Mouse (Mus musculus) neural tube, postnatal 0 days (tissue): ENCODE measurements around the gene Cdadc1. TPM values are rescaled to one million over a fixed set of nuclear protein-coding genes. Genes with fewer than 3 reads are reported as not detected.

Source experiments
- polyA plus RNA-seq: library from polyadenylated mRNA; unstranded; fragments of >200 nt; fragmentation: Nextera tagmentation; extraction: Ambion mirVana; gene quantifications from 2 replicates; pipeline ENCODE4 v1.2.1, GENCODE M21; 2015

Cdadc1 gene
- 29.6 and 31.6 TPM in 2 replicates for polyA plus RNA-seq

DNA sequence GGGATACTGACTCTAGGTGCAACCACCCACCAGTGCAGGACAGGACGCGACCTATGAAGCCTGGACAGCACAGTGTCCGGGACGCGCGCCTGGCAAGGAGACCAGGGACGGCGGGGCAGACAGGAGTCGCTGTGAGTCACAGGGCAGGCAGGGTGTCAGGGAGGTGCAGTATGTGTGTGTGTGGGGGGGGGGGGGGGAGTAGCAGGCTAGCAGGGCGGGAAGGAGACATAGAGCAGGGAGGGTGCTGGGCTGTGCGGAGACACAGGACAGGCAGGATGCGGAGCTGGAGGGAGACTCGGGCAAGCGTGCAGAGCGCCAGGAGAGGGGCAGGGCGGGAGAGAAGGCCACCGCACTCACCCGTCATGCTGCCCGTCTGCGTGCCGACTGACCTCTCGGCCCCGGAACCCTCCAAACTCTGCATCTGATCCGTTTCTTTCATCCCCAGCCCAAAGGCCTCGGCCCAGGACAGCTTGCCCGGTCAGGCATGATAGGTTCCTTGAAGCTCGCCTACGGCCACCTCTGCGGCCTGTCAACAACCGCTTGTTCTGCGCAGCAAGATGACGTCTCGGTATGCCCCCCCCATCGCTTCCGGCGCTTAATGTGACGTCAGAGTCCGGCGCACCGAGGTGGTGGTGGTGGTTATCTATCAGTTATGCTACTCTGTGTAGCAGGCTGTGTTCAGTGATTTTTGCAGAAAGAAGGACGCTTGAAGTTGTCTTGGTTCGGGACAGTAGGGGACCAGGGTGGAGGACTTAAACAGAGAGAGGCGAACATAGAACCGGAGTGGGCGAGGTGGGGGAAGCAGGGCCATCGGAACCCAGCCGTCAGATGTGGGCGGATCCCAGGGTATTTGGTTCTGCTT lies at the start of gene Cdadc1:
TSS of gene Cdadc1 (minus strand) at position 562 of the 862 bp plus-strand sequence.

DNA sequence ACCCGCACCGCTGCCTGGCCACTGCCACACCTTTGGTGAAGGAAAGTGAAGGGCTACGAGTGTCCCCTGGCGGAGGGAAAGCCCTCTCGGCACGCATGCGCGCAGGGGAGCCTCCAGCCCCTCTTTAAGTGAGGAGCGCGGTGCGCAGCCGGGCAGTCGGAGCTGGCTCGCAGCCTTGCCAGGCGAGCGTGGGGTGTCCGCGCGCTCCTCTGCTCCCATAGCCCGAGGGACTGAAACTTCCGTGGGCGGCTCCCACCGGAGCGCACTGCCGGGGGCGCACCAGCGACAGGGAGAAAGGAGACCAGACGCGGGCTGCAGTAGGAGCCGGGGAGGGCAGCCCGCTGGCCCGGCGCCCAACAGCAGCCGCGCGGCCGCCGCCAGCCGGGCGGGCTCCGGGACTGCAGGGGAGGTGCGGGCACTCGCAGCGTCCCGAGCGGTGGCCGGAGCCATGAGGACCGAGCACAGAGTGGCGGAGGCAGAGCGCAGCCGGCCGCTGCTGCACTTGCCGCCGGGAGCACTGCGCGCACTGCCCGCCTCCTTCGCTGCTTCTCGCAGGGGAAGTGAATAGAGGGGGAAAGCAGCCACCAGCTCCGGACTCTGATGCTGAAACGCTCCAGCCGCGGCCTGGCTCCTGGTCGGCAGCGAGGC lies 27.5 kb upstream of the Cdadc1 start, which contains the start of gene Shisa2:
TSS of gene Shisa2 (plus strand) at position 151 of the 648 bp plus-strand sequence.

Other genes with a start within 250 kb of the Cdadc1 start
- 0.64 and 0.76 TPM in 2 replicates for gene Phf11d, start 232.5 kb downstream of the Cdadc1 start, polyA plus RNA-seq
- 0.14 TPM in 1 of 2 replicates, not detected in the other for gene Phf11c, start 202.6 kb downstream of the Cdadc1 start, polyA plus RNA-seq
- gene Setdb2, start 157.1 kb downstream of the Cdadc1 start, polyA plus RNA-seq: 3.5 and 4.7 TPM in 2 replicates
- 19.4 and 22.9 TPM in 2 replicates for gene Cab39l, start 157.0 kb downstream of the Cdadc1 start, polyA plus RNA-seq
- 4.8 and 5.6 TPM in 2 replicates for gene Shisa2, start 27.3 kb upstream of the Cdadc1 start, polyA plus RNA-seq